Mouse (Mus musculus) urinary bladder, postnatal 4 days (tissue): ENCODE results near the gene Zscan26.
"Not testable (repeated sequence)": the region's sequence is repeated elsewhere in the genome, so short reads cannot be mapped to it uniquely, and the experiment has no call there.

Experiments
- DNase-seq, 2 experiments: peaks; one replicate each; pipeline ENCODE4 v3.0.0; 2021 to 2022; ENCODE audit warnings: low spot score in 2 of 2

Gene Zscan26

DNA sequence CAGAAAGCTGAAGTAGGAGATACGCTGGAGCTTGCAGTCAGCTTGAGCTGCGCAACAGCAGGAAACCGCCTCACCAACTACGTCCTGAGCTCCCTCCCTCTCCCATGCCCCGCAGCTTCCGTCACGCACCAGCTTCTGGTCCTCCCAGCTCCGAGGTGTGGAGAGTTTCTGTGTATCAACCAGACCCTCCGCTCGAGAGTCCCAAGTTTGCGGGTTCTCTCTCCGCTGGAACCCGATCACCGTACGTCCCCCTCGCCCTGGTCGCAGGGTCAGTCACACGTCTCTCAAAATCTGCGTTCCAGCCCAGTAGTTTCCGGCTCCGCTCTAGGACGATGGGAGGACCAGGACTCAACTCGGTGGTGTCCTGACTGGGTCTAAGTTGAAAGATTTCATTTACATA lies at the start of gene Zscan26:
Gene Zscan26, minus strand, starts transcription at position 282 of the 400 bp plus-strand sequence.
- peak; percentile 65 to 77 for DNase-seq

- no peak for DNase-seq
Observed at GRCm38 (mm10) chr13:21502296-21502695, 48.8 kb upstream of the Zscan26 start.

DNA sequence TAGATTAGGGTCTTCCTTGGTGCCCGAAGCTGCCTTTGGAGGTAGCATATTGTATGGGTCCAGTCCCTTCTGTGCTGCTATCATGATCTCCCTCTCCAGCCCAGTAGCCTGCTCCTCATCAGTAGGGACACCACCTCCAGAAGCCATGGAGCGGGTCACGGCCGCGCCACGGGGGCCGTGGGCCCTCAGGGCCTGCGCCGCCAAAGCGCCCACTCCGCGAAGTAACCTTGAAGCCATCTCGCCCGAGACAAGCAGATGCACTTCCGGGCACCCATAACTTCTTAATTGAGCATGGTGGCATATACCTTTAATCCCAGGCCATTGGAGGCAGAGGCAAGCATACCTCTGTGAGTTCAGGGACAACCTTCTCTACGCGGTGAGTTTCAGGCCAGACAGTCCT lies 47.7 kb upstream of the Zscan26 start, which contains the start of gene Gm11273:
Gene Gm11273, minus strand, starts transcription at position 237 of the 400 bp plus-strand sequence.
- not testable (repeated sequence) for DNase-seq

DNA sequence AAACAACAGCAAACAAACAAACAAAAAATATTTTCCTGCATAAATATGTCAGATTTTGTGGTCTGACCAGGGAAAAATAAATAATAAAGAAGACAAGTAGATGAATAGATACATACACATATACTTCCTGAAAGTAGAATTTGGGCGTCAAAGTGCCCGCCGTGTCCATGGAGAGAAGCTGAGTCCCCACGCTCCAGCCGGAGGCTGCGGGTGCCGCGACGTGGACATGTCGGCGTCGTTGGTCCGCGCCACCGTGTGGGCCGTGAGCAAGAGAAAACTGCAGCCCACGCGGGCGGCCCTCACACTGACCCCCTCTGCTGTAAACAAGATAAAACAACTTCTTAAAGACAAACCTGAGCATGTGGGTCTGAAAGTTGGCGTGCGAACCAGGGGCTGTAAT lies 41.5 kb upstream of the Zscan26 start, which contains the start of gene AK157302:
Gene AK157302, plus strand, starts transcription at position 144 of the 400 bp plus-strand sequence.
- no peak for DNase-seq

- DNase-seq: no peak
Observed at GRCm38 (mm10) chr13:21492847-21493246, 39.3 kb upstream of the Zscan26 start.

- DNase-seq: no peak
Observed at GRCm38 (mm10) chr13:21486881-21487280, 33.4 kb upstream of the Zscan26 start.

GRCm38 (mm10) chr13:21478759-21479670 lies 25.5 kb upstream of the Zscan26 start, which contains the start of the genes Zkscan4 and Gm10065:
Gene Zkscan4 (plus strand): TSS chr13:21478907.
Gene Gm10065 (minus strand): TSS chr13:21479441.
- DNase-seq: peak in 1 of 2 experiments; percentile 57

DNA sequence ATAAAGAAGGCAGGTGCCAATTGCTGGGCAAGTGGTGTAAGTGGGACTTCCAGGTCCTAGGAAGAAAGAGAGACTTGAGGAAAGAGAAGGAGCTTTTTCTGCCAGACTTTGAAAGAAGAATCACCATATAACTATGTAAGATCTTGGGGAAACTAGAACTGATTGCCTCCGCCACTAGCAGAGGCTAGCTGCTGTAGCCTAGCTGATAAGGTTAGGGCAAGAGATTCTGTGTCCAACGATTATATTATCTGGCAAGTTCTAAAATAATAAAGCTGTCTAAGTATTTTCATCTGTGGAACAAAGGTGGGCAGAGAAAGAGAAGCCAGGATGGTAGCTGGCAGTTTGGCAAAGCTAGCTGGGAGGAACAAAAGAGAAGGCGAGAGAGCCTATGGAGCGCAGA lies 18.9 kb upstream of the Zscan26 start:
- DNase-seq: no peak

DNA sequence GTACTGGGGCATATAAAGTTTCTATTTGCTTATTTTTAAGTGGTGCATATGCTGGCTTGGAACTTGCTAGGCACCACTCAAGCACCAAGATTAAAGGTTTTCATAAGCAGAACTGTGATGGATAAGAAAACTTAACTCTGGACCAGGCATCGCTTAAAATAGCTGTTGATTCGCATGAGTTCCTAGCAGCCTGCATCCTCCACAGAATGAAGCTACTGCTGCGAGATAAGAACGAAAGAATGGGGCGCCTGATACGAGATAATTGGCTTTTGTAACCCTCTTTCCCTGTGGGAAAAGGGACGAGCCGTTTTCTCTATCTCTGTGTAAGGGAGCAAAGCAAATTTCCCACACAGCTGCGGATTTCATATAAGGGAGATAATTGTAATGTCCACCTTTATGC lies 15.6 kb upstream of the Zscan26 start:
- no peak for DNase-seq

DNA sequence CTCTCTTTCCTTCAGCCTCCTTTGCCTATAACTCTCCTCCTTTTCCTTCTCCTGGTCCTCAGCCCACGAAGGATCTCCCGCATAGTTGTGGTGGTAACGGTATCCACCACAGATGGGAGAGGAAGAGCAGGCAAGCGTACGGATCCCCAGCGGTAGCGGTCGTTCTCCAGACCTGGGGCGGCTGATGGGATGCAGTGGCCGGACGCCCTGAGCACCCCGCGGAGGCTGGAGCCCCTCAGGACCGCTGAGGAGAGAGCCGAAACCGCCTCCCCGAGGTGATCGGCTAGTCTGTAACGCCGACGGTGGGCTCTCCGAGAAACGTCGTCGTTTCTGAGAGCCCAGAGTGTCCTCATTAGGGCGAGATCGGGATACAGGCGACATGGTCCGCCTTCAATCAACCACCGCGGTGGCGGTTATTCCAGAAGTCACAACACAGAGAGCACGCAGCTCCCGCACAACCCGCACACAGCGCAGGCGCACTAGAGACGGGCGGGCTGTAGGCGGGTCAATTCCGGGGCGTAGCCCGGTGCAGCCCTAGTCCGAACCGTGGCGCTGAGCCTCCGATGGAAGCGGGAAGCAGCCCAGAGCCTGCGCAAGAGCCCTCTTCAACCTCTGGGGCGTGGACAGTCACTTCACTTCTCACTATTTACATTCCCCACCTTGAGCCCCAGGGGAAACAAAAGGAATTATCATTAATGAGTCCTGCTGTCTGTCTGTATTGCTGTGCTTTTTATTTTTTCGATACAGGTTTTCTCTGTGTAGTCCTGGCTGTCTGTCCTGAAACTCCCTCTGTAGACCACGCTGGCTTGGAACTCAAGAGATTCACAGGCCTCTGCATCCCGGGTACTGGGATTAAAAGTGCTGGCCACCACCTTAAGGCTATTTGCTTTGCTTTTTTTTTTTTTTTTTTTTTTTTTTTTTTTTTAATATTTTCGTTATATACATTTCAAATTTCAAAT lies 14.8 kb upstream of the Zscan26 start, which contains the start of gene Nkapl:
Gene Nkapl, minus strand, starts transcription at position 449 of the 959 bp plus-strand sequence.
- DNase-seq: peak; percentile 78 to 80

DNA sequence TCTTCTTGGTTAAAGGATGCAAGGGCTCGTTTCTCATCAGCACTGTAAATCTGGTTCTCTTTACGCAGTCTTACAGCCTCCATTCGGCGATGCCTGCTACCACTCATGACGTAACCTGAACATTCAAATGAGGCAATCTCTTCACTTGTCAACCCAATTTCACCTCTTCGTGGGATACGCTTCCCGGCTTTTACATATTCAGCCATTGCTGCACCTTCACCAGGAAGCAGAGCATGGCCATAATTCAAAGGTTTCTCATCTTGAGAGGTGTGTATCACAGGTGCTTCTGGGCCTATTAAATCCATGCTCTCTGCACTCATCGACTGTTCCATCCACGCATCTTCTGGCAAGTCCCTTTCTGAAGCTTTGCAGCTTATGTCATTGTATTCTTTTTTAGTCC lies 13.8 kb upstream of the Zscan26 start:
- no peak for DNase-seq

DNA sequence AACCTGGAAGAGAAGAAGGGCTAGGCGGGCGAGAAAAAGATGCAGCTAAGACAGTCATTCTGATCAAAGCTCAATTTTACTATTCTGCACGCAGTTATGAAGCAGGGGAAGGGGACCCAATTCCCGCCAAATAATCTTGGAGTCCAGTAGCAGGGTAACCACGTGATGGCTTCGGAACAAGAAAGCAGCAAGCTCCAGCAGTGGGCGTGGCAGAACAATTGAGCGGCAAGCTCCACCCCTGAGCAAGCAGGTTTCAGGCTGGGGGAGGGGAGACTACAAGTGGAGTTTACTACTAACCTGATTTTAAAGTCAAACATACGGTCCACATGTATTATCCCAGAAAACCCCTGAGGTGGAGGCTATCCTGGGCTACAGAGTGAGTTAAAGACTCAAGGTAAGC lies 9.0 kb upstream of the Zscan26 start:
- not testable (repeated sequence) for DNase-seq

DNA sequence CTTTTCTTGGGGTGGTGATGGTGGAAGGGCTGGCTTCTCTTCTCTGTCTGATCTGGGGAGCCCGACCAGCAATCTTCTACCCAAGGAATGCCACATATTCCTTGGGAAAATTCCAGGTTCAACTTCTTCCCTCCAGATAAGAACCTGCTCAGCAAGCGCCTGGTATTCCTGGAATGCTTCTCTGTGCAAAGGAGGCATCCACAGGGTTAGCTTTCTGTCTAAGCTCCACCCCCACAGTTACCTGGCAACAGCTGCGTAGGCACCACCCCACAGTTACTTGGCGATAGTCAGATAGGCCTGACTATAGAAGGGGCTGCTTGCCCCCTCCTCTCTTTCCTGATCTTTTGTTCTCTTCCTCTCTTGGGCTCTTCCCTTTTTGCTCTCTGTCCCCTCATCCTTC lies 2.8 kb upstream of the Zscan26 start:
- no peak for DNase-seq

- DNase-seq: no peak
Observed at GRCm38 (mm10) chr13:21454133-21454532, 603 bp upstream of the Zscan26 start.

DNA sequence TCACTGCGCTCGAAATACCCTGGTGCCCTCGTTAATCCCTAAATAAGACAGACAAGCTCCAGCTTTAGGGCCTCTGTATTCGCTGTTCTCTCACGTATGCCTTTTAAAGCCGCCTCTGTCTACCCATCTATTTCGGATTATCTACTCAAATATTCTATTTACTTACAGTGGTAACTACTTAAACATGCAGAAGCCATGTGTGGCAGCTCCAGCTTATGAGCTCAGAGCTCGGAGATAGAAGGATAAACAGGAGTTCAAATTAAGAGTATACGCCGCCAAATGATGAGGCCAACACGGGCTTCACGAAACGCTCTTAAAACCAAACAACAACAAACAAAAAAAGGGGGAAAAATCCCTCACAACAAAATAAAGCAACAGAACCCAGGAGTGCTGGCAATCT lies 488 bp downstream of the Zscan26 start:
- DNase-seq: no peak

GRCm38 (mm10) chr13:21447856-21448614 lies 5.5 kb downstream of the Zscan26 start:
- no peak for DNase-seq

DNA sequence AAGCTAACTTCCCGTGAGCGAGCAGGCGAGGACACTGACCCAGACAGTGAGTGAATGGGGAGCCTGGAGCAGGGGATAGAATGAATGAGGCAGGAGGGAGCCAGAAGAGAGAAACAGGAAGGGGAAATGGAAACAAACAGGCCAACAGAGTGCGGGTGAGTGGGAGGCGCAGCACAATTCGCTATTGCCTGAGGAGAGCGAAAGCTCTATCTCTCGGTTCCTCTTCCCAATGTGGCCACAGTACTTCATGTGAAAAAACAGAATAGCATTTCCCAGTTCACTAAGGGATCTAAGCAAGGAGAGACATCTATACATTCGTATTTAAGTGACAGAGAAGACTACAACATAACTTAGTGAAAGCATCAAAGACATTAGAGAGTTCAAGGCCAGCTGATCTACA lies 6.7 kb downstream of the Zscan26 start:
- no peak for DNase-seq

DNA sequence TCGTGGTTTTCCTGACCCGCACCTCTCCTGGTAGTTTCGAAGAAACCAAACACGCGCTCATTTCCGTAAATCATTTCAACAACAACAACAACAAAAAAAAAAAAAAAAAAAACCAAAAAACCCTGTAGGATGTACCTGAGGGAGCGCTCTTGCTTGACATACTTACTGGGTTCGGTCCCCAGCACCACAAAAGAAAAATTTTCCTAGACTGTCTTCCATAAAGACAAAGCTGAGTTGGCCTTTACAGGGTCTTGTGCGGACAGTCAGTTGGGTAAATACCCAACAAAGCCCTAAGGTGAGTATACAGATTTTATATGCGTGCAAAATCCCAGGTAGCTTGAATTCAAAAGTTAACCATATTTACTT lies 12.3 kb downstream of the Zscan26 start:
- DNase-seq: no peak

DNA sequence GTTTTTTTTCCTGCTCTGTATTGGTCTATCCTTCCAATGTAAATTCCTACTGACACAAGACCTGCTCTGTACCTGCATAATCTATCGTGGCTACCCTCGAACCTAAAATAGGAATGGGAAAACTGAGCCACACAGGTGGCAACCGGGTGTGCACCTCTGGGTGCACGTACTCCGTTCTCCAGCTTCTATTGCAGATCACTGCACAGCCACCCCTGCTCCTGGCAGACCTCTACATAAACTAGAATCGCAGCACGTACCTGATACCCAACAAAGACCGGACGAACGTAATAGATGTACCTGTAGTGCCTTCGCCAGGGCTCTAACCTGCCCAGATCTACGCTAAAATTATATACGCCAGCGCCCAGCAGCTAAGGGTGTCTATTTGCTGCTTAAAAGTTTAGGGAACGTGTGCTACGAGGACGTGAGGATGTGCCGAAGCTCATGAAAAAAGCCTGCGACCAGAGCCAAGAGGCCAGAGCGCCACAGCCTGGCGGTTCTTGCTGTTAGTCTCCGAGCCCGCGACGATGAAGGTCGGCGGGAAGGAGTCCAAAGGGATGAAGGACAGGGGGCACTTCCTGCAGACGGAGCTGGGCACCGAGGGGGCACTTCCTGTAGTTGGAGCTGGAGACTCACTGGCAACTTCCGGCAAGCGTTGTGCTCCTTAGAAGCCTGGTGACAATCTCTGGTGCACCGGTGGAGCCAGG lies 12.9 kb downstream of the Zscan26 start, which contains the start of gene Pgbd1:
Gene Pgbd1, minus strand, starts transcription at position 556 of the 704 bp plus-strand sequence.
- DNase-seq: peak; percentile 53 to 69

GRCm38 (mm10) chr13:21435476-21435875 lies 18.1 kb downstream of the Zscan26 start:
- DNase-seq: no peak
